Mouse (Mus musculus): ENCODE data around the gene Lypd6b. TPM values are rescaled to one million over a fixed set of nuclear protein-coding genes. Genes with fewer than 3 reads are reported as not detected.

The Lypd6b gene
- 2.9 and 3.9 TPM in 2 replicates for polyA plus RNA-seq (2016; fragmentation: Nextera tagmentation; extraction: Ambion mirVana)

DNA sequence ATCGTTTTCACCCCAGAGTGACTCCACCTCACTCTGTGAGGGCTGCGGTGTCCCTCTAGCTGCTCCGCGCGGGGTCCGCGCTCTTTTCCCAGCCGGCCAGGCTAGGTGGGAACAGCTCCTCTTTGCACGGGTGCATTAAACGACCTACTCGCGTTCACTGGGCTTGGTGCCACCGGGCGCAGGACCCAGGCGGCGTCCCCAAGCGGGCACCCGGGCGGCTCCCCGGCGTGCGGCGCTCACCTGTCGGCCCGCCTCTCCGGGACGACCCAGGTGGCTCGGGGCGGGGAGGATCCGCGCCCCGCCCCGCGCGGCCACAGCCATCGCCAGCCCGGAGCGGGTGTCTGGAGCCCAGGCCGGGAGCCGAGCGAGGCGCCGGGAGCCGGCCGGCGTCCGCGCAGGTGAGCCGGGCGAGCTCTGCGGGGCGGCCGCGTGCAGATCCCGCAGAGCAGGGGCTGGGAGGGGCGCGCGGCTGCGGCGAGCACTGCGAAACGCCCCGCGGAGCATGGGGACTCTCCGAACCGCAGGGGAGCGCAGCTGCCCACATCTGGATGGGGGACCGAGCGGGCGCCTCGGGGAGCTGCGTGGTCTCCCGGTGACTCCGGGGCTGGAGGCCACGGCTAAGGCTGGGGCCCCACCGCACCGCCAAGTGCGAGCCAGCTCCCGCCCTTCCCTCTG is at the start of gene Lypd6b:
Gene Lypd6b (plus strand): TSS at position 313 of the 675 bp plus-strand sequence.
- peaks cover 59% of the 10 kb centered on the region for H3K27me3 ChIP-seq (replicated peaks; ENCODE audit: low read depth, poor library complexity, severe bottlenecking)
- peak within 1 kb of the TSS; percentile 84 for H3K27ac ChIP-seq (replicated peaks)
- H3K9me3 ChIP-seq: no peaks in the 10 kb centered on the region
- DNase-seq (ENCODE audit: low spot score): peak; percentile 61
- H3K36me3 ChIP-seq (replicated peaks): no peaks in the 10 kb centered on the region
- WGBS: under 1% methylated on average over 79 of the region's 79 CpGs
- H3K4me3 ChIP-seq: peak within 1 kb of the TSS; percentile 77
- peaks cover 16% of the 10 kb centered on the region for H3K4me1 ChIP-seq

DNA sequence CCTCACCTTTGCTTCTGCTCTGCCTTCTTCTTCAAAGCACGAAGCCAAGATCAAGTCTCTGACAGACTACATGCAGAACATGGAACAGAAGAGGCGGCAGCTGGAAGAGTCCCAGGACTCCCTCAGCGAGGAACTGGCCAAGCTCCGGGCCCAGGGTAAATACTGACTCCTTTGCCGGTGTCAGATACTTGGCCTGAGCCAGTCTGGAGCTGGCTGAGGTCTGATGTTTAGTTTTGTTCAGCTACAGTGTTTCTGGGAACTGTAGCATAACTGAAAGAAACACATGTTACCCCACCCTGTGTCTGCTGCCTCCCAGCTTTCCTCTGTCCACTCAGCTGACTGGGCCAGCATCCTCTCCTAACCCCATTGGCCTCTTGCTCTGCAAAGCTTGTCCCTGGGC is 48.4 kb upstream of the Lypd6b start:
- Histone ChIP-seq H3K9me3 (no peaks in the 10 kb centered on the region), H3K27ac (replicated peaks) (no peak overlapping the region), H3K36me3 (replicated peaks) (peaks cover 87% of the 10 kb centered on the region), H3K27me3 (replicated peaks; ENCODE audit: low read depth, poor library complexity, severe bottlenecking) (no peaks in the 10 kb centered on the region), H3K4me1 (peaks cover 36% of the 10 kb centered on the region), H3K4me3 (no peak overlapping the region)
- DNase-seq (ENCODE audit: low spot score): no peak
- WGBS: 91% methylated on average over 5 of the region's 5 CpGs

DNA sequence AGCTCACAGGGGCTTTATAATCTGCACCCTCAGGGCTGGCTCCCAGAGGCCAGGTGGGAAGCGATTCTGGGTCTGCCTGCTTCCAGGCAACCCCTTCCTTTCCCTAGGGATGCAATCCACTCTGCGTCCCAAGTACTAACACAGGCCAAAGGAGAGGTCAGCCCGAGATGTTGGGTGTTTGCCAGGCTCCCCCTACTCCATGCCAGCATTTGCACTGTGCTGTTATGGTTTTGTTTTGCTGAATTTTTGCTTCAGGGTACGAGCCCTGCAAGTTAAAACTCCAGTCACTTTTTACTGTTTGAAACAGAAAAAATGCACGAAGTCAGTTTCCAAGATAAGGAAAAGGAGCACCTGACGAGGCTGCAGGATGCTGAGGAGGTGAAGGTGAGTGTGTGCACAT is 46.5 kb upstream of the Lypd6b start:
- 67% methylated on average over 6 of the region's 6 CpGs for WGBS
- DNase-seq (ENCODE audit: low spot score): no peak
- no peak overlapping the region for H3K4me3 ChIP-seq
- no peaks in the 10 kb centered on the region for H3K9me3 ChIP-seq
- H3K27ac ChIP-seq (replicated peaks): no peak overlapping the region
- H3K4me1 ChIP-seq: peaks cover 45% of the 10 kb centered on the region
- peaks cover 94% of the 10 kb centered on the region for H3K36me3 ChIP-seq (replicated peaks)
- H3K27me3 ChIP-seq (replicated peaks; ENCODE audit: low read depth, poor library complexity, severe bottlenecking): no peaks in the 10 kb centered on the region

DNA sequence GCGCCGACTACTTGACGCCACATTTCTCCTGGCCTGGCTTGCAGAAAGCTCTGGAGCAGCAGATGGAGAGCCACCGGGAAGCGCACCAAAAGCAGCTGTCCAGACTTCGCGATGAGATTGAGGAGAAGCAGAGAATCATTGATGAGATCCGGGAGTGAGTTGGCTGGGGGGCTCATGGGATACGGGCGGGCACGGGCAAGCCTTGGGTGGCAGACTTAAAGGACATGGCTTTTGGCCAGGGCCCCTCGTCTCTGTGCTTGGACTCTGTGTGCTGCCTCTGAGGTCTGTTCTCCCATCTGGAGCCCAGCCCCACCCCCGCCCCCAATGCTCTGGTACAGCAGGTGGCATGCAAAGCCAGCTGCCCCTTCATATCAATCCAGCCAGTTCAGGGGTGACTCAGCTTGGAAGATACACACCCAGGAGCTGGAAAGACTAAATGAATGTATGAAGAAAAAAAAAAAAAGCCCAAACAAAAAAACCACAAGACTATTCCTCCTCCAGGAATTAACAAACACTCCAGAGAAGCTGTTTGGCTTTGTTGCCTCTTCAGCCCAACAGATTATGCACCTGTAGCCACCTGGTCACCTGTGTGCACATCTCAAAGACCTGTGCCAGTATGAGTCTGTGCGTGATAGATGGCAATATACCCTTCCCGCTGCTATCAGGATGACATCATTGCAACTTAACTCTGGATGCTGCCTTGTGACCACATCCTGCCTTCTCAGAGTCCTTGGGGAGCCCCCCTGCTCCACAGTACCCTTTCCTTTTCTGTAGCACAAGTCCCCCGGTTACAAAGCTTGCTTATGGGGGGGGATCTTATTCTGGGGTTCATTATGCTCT is 45.4 kb upstream of the Lypd6b start:
- WGBS: 81% methylated on average over 16 of the region's 16 CpGs
- no peak for DNase-seq (ENCODE audit: low spot score)
- Histone ChIP-seq H3K4me3 (no peak overlapping the region), H3K4me1 (peaks cover 45% of the 10 kb centered on the region), H3K27ac (replicated peaks) (no peak overlapping the region), H3K36me3 (replicated peaks) (peaks cover 97% of the 10 kb centered on the region), H3K9me3 (no peaks in the 10 kb centered on the region), H3K27me3 (replicated peaks; ENCODE audit: low read depth, poor library complexity, severe bottlenecking) (no peaks in the 10 kb centered on the region)

DNA sequence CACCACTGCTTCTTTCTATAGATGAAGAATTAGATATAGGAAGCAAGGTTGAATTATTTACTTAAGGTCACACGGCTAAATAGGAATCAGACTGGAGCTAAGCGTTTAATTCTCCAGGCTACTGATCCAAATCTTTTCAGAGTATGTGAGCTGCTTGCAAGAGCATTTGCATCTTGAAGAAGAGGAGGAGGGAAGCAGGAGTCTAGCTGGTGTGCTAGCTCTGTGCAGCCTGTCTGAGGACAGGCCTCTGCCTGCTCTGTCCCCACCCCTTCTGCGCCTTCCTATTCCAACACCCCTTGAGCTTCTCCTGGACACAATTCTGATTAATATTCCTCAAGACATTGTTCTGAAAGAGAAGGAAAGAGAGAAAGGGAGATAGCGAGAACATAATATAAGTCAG is 44.6 kb upstream of the Lypd6b start:
- no peak for DNase-seq (ENCODE audit: low spot score)
- Histone ChIP-seq H3K4me3 (no peak overlapping the region), H3K36me3 (replicated peaks) (peaks cover 98% of the 10 kb centered on the region), H3K4me1 (peaks cover 45% of the 10 kb centered on the region), H3K27me3 (replicated peaks; ENCODE audit: low read depth, poor library complexity, severe bottlenecking) (no peaks in the 10 kb centered on the region), H3K27ac (replicated peaks) (no peak overlapping the region), H3K9me3 (no peaks in the 10 kb centered on the region)
- 84% methylated on average over 4 of the region's 4 CpGs for WGBS

DNA sequence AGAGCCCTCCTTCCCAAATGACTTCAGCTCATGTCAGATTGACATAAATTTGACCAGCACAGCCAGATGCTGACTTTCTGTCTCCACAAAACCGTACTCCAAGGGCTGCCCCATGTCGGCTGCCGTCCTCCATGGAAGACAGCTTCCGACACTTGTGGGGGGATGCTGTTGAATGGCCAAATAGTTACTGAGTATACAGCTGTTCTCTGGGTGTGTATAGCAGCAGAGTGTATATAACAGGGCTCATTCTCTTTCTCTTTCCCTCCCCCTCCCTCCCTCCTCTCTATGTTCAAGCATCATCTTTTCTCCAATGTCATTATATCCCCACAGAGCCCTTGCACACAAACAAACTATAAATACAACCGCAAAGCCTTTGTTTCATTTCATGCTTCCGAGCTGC is 43.7 kb upstream of the Lypd6b start:
- Histone ChIP-seq H3K36me3 (replicated peaks) (peaks cover 98% of the 10 kb centered on the region), H3K9me3 (no peaks in the 10 kb centered on the region), H3K4me1 (peaks cover 45% of the 10 kb centered on the region), H3K27me3 (replicated peaks; ENCODE audit: low read depth, poor library complexity, severe bottlenecking) (no peaks in the 10 kb centered on the region), H3K4me3 (no peak overlapping the region), H3K27ac (replicated peaks) (peak overlapping the region; percentile 35)
- 76% methylated on average over 6 of the region's 6 CpGs for WGBS
- no peak for DNase-seq (ENCODE audit: low spot score)

DNA sequence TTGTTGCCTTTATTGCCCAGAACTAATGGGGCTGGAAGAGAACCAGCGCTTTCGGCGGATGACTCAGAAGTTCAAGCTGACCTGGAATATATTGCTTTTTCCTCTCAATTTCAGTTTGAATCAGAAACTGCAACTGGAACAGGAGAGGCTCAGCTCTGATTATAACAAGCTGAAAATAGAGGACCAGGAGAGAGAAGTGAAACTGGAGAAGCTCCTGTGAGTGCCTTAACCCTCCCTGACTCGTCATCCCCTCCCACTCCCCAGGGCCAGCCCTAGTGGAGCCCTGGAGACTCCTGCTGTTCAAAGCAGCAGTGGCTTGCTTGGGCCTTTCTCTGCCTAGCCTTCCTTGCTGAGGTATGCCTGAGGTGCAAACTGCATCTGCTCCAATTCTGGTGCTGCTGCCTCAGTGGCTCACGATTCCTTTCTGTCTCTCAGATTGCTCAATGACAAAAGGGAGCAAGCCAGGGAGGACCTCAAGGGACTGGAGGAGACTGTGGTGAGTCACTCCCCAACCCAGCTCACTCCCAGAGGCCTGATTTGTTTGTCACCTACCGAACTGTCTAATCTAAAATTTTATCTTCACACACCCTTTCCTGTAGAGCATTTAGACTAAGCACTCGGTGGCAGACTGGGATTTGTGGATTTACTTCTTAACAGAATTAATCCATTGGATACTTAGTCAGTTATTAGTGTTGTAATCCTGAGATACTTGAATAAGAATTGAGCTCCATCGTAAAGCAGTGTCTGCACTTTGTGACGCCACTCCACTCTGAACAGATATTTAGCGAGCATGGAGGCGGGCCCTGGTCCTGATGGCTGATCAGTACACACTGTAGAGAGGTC is 43.0 kb upstream of the Lypd6b start:
- no peaks in the 10 kb centered on the region for H3K27me3 ChIP-seq (replicated peaks; ENCODE audit: low read depth, poor library complexity, severe bottlenecking)
- peak overlapping the region; percentile 55 for H3K27ac ChIP-seq (replicated peaks)
- H3K4me1 ChIP-seq: peaks cover 45% of the 10 kb centered on the region
- peaks cover 98% of the 10 kb centered on the region for H3K36me3 ChIP-seq (replicated peaks)
- DNase-seq (ENCODE audit: low spot score): peak; percentile 34
- WGBS: 68% methylated on average over 11 of the region's 11 CpGs
- no peak overlapping the region for H3K4me3 ChIP-seq
- H3K9me3 ChIP-seq: no peaks in the 10 kb centered on the region

DNA sequence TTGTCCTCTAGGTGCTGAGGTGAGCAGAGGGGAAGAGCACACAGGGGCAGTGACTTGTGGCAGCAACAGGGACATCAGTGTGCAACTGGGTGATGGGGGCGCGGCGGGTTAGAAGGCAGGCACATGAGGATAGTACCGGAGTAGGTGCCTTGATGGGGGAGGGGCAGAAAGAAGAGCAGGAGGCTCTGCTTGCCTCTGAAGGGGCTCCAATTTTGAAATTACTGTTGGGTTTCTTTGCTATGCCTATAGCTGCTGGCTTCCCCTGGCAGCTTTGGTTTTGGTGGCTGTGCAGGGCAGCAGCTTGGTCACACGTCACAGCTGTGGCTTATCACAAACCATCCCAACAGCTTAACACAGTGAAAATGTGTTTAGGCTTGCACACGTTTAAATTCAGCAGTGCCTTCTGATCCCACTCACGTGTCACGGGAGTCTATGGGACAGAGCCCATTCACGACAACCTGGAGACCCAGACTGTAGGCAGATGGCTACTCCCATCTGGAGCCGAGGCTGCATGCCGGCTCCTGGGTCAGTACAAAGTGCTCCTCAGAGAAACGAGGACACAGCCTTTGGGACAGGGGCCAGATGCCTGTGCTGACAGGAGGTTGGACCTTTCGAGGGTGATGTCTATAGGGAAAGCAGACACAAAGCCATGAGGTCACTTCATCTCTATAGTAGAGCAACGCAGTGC is 42.2 kb upstream of the Lypd6b start:
- no peak for DNase-seq (ENCODE audit: low spot score)
- 87% methylated on average over 14 of the region's 14 CpGs for WGBS
- H3K4me3 ChIP-seq: no peak overlapping the region
- H3K36me3 ChIP-seq (replicated peaks): peaks cover 98% of the 10 kb centered on the region
- 0 out of 2 replicates have a peak overlapping the region, but pooled peaks have one; percentile 7 for H3K27ac ChIP-seq (replicated peaks)
- H3K27me3 ChIP-seq (replicated peaks; ENCODE audit: low read depth, poor library complexity, severe bottlenecking): no peaks in the 10 kb centered on the region
- no peaks in the 10 kb centered on the region for H3K9me3 ChIP-seq
- H3K4me1 ChIP-seq: peaks cover 45% of the 10 kb centered on the region

DNA sequence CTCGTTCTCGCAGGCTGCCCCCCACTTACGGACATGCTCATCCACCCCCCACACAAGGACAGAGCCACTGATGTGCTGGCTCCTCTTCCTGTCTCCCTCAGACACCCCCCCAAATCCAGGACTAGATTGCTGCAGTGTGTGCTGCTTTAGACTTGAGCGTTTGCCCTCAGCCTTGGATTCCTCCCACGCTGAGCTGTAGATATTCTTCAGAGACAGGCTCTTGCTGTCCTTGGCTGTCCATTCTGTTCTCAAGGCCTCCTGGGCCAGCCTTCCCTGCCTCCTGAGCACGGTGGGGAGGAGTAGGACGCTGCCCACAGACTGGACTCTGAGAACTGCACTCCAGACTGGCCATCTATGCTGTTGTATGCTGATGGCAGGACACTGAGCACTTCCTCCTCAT is 40.5 kb upstream of the Lypd6b start:
- Histone ChIP-seq H3K9me3 (no peaks in the 10 kb centered on the region), H3K27me3 (replicated peaks; ENCODE audit: low read depth, poor library complexity, severe bottlenecking) (no peaks in the 10 kb centered on the region), H3K36me3 (replicated peaks) (peaks cover 98% of the 10 kb centered on the region), H3K27ac (replicated peaks) (peak overlapping the region; percentile 30; the same call in 1 of the 2 replicates), H3K4me1 (peaks cover 32% of the 10 kb centered on the region), H3K4me3 (no peak overlapping the region)
- WGBS: 92% methylated on average over 7 of the region's 7 CpGs
- no peak for DNase-seq (ENCODE audit: low spot score)

DNA sequence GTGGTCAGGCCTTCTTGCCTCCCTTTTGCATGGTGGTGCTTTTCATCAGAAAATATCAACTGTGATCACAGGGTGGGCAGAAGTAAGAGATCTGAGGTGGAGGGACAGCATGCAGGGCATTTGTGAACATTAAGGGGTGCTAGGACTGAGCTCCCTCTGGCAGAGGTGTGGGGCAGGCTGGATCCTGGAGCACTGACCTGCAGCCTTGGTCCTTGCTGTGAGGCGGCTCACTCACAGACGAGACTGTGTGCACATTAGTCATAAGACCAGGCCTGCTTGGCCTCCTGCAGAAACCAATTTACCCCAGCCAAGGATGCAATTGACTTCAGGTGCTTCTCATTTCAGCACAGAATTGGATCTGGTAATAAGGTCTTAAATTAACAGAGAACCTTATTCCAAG is 39.8 kb upstream of the Lypd6b start:
- Histone ChIP-seq H3K36me3 (replicated peaks) (peaks cover 98% of the 10 kb centered on the region), H3K4me3 (no peak overlapping the region), H3K27ac (replicated peaks) (0 out of 2 replicates have a peak overlapping the region, but pooled peaks have one; percentile 19), H3K9me3 (no peaks in the 10 kb centered on the region), H3K4me1 (peaks cover 26% of the 10 kb centered on the region), H3K27me3 (replicated peaks; ENCODE audit: low read depth, poor library complexity, severe bottlenecking) (no peaks in the 10 kb centered on the region)
- WGBS: 78% methylated on average over 2 of the region's 2 CpGs
- DNase-seq (ENCODE audit: low spot score): no peak

DNA sequence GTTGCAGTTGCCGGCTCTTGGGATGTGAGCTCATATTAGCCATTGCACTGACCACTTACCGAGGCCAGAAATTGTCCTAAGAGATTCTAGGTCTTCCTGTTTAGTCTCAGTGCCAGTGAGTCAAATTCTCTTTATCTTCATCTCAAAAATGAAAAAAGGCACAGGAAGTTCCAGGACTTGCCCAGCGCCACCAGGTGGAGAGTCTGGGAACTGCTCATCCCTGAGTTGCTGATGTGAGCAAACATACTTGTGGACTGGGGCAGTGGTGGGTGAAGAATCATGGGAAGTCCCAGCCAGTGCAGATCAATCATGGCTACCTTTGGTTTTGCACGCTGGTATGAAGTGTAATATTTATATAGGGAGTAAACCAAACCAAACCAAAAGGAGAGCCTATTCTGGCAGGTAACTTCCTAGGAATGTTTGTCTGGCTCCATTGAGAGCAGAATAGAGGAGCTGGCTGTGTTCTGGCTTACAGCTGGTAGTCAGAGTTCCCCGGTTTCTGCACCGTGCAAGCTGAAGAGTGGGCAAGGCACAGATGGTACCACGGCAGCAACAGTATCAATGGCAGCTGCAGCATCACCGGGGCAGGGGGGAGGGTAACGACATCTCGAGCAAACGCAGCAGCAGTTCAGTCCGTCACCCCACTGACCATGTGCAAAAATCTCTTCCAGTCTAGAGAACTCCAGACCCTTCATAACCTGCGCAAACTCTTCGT is 38.7 kb upstream of the Lypd6b start:
- whole genome bisulfite sequencing: 87% methylated on average over 14 of the region's 14 CpGs
- no peak overlapping the region for H3K27ac ChIP-seq (replicated peaks)
- H3K36me3 ChIP-seq (replicated peaks): peaks cover 99% of the 10 kb centered on the region
- no peak overlapping the region for H3K4me3 ChIP-seq
- peaks cover 16% of the 10 kb centered on the region for H3K4me1 ChIP-seq
- H3K9me3 ChIP-seq: no peaks in the 10 kb centered on the region
- DNase-seq (ENCODE audit: low spot score): peak; percentile 55
- H3K27me3 ChIP-seq (replicated peaks; ENCODE audit: low read depth, poor library complexity, severe bottlenecking): no peaks in the 10 kb centered on the region
